Mouse (Mus musculus): ENCODE results near the gene Nfkbie.

Gene Nfkbie

DNA sequence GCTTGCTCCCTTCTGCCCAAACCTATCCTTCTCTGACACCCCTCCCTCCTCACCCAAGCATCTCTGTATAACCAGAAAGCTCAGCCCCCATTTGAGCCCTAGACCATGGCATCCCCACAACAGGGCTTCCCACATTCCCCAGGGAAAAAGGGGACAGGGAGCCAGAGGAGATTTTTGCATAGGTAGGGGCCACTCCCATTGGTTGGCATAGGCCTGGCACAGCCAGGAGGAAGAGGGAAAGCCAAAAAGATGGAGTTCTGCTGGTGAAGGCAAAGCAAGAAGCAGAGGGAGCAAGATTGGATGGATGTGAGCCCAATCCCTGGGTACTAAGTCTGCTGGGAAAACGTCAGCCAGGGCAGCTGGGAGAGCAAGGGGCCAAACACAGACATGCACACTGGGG, 12.4 kb upstream of the Nfkbie start:
- DNase-seq (ENCODE audit: low read depth, low spot score): no peak

DNA sequence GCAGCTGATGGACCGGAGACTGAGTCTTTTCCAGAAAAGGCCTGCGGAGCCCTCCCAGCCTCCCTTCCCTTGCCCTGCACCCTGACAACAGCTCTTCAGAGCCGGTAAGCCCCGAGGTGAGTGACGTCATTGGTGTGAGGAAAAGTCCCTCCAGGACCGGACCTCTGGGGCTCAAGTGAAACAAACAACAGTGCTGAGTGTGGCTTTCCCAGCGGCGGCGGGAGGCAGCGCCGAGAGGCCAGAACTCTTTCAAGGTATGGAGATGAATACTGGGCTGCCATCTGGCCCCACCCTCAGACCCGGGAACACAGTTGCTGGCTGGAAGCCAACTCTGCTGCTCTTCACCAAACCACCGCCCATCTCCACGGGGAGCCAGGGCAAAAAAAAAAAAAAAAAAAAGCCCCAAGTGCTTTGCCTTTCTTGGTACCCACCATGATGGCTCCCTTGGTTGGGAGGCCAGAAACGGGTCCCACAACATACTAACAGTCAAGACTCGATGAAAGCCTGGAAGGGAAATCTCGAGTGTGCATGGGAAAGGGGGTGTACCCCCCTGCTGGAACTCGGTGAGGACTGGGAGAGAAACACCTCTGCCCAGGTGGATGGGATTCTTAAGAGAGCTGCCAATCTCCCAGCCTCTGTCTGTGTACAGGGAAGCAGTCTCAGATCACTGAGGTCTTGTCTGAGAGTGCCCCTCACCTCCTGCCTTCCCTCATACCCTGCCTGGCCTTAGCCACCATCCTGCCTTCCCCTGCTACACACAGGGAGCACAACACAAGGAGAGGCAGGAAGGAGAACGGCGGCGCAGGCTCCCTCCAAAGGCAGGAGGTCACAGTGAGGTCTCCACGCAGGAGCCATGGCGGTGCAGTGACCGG, 11.3 kb upstream of the Nfkbie start:
- DNase-seq (ENCODE audit: low read depth, low spot score): peak; percentile 66

DNA sequence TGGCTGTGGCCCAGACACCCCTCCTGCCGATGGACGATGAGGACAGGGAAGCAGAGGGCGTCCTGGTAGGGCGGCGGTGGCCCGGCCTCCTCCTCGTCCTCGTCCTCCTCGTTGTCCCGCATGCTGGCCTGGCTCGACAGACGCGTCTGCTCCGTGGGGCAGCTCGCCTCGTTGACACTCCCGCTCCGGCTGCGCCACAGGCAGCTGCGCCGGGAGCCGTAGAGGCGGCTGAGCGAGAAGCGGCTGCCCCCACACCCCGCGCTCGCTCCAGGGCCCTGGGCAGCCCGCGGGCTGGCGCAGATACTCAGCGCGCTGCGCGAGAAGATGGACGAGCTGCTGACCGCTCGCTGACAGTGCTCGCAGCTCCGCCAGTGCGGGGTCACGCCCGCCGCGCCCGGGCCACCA, 10.6 kb upstream of the Nfkbie start:
- no peak for DNase-seq (ENCODE audit: low read depth, low spot score)

DNA sequence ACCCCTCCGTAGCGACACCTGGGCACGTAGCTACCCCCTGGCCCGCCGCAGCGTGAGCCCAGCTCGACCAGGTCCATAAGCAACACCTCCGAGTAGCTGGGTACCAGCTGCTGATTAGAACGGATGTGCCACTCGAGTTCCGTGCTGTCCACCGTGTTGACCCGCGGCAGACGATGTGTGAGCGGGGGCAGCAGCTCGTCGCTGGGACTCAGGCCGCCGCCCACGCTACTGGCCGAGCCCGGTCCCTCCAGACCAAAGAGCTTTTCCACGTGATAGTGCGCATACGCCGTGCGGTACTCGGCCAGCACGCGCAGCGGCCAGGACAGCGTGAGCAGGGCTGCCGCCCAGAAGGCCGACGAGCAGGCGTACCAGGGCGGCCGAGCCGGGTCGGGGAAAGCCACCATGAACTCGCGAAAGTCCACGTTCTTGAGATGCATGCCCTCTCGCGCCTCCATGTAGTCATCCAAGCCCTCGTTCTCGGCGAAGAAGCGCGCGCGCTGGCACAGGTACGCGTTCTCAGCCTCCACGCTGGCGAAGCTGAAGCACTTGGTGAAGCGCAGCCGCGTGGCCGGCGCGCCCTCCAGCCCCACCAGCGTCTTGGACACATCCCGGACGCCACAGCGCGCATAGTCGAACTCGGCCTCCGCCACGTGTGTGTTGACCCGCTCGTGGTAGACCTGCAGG, 10.1 kb upstream of the Nfkbie start:
- no peak for DNase-seq (ENCODE audit: low read depth, low spot score)

DNA sequence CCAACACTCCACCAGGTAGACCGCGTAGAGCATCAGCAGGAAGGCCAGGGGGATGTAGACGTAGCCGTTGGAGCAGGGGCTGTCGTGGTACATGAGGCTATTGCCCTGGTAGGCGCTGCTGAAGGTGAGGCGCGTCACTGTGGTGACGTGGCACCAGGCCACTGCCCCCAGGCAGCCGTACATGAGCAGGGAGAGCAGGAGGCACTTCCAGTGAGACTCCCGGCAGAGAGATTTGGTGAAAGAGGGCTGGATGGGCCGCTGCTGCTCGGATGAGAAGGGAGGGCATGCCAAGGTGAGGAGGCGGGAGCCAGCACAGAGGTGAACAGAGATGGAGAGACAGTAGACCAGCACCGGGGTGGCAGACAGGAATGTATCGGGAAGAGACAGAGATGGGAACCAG, 8.6 kb upstream of the Nfkbie start:
- DNase-seq (ENCODE audit: low read depth, low spot score): peak; percentile 74

DNA sequence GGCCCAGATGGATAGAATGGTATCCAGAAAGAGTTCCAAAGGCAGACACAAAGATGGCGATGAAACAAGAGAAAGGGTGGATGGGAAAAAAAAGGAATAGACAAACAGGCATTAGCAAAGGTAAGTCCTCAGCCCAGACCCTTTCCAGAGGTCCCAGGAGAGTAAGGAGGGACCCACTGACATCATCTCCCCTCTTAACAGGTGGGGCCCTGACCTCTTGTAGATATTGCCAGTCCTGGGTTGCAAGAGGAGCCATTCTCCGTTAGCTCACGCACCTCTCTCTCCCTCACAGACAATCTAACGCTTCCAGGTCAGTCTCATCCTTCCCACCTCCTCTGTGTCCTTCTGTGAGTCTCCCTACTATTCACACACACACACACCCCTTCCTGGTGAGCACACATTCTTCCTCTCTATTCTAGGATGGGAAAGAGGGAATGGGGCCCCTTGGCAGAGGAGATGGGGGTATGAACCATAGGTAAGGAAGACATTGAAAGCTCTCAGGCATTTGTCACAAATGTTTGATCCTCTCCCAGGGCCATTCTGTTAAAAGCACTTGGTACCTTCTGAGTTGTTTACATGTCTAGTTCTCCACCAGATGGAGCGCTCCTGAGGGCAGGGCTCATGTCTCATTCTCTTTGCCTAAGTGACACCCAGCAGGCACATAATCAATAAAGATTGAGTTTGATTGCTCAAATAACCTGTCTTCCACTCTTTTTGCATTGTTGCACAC, 7.9 kb upstream of the Nfkbie start:
- DNase-seq (ENCODE audit: low read depth, low spot score): peak; percentile 85

DNA sequence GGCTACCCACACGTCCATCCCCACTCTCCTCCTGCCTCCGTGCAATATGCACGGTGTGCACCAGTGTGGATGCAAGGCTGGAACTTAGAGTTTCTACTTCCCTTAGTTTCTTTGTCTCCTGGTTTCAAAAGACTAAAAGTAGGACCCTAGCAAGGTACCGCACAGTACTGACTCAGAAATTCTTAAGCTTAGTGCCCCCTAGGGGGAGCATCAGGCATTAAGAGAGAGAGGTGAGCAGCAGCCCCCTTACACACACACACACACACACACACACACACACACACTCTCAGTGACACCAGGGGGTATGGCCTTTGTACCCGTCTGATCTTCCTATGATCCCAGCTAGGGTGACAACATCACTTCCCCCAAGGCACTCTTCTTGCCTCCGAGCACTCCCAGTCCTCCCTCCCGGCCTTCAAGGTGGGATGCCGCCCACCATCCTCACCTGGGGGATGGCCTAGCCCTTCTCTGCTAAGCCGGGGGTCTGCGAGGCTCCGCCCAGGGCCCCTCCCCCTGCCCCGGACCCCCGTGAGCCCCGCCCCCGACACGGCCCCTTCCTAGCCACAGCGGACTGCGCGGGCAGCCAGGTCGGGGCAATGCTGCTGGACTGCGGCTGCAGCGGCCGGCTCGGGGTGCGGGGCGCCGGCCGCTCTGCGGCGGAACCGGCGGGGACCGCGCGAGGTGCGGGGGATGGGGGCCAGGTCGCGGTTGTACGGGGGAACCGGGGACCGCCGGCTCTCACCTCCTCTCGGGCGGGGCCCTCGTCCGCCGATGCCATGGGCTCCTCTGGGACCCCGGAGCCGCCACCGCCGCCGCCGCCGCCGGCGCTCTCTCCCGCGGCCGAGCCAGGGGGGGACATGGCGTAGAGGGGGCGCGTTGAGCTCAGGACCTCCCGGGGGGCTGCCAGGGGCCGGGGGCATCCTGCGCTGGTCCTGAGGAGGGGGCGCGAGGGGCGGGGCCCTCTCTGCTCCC, 6.7 kb upstream of the Nfkbie start:
- DNase-seq (ENCODE audit: low read depth, low spot score): peak; percentile 93

DNA sequence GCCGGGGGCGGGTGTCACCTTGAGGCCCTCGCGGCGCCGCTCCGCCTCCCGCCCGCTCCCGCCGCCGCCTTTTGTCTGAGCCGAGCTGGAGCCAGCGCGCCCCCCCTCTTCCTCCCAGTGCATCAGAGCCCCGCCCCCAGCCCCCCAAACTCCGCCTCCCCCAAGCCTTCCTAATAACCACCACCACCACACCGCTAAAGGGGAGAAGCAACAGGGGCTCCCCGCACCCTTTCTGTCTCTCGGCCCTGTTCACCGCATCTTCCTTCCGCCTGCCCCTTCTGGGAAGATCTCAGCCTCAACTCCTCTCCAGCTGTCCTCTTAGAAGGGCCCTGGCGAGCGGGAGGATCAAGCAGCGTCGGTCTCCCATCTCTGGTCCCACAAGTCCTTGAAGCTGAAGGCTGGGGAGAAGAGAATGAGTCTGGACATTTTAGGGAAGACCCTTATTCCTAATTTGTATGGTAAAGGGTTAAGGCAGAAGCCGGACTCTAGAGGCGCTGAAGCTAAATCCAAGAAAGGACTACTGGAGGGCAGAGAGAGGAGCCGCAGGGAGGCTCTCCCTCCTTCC, 5.8 kb upstream of the Nfkbie start, which contains the start of gene Tmem151b:
TSS of gene Tmem151b (minus strand) at position 61 of the 565 bp plus-strand sequence.
- DNase-seq (ENCODE audit: low read depth, low spot score): peak; percentile 88

DNA sequence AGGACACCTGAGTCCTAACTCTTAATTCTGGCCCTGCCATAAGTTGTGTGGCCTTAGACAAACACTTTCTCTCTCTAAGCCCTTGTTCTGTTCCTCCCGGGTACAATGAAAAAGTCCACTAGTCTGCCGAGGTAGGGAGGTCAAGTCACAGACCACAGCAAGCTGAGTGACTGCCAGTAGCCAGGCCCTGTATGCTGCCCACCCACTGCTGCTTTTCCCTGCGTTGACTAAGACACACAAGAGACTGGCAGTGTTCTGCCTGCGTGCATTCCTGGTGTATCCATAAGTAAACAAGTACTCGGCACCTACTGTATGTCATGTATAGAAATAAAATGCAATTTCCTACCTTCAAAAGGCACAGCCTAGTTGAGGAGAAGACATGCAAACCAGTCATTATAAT, 5.2 kb upstream of the Nfkbie start:
- peak; percentile 33 for DNase-seq (ENCODE audit: low read depth, low spot score)

DNA sequence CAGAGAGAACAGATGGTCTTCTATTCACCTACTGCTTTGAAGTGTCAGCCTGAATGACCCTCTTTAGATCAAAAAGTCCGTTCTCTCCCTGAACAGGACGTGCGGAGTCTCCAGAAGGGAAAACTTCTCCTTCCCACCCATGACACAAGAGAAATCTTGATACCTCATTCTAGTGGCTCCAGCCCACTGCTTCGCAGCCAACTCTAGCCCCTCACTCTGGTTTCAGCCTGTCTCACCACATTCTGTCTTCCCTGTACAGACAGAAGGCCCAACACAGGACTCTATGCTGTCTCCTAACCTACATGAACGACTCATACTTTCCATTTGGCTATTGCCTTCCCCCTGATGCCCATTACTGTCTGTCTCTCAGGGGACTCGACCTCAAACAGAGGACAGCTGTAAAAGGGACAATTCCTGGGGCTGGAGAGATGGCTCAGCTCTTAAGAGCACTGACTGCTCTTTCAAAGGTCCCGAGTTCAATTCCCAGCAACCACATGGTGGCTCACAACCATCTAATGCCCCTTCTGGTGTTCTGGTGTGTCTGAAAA, 4.2 kb upstream of the Nfkbie start:
- DNase-seq (ENCODE audit: low read depth, low spot score): no peak

DNA sequence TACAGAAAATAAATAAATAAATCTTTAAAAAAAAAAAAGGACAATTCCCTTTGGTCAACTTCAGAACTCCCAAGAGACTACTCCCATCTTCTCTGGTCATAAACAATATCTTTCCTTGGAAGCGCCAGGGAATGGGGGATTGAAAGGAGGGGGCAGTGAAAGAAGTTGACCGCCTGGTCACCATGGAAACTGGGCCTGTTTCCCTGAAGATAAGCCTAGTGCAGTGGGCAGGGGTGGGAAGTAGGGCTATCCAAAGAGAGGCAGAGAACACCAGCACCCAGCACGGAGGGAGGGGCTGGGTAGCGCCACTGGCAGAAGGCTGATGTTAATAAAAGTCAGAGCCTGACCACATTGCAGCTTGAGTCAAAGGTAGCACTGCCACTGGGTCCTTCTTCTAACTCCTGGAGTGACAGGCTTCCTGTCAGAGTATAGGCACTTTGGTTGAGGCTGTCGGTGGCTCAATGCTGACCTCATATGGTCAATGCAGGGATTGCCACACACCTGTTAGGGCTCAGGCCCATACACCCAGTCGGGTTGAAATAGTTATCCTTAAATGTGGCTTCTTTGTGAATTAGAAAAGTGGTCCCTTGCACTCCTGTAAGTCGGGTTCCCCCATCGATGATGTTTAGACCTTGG, 3.6 kb upstream of the Nfkbie start:
- peak; percentile 89 for DNase-seq (ENCODE audit: low read depth, low spot score)

DNA sequence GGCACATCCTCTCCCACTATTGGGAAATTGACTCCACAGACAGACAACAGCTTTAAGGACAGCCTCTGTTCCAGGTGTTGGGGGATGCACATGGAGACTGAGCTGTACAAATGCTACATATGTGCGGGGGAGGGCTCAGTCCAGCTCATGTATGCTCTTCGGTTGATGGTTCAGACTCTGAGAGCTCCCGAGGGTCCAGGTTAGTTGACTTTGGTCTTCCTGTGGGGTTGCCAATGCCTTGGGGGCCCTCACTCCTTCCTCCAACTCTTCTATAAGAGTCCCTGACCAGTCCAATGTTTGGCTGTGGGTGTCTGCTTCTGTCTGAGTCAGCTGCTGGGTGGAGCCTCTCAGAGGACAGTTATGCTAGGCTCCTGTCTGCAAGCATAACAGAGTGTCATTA, 2.4 kb upstream of the Nfkbie start:
- DNase-seq (ENCODE audit: low read depth, low spot score): no peak

DNA sequence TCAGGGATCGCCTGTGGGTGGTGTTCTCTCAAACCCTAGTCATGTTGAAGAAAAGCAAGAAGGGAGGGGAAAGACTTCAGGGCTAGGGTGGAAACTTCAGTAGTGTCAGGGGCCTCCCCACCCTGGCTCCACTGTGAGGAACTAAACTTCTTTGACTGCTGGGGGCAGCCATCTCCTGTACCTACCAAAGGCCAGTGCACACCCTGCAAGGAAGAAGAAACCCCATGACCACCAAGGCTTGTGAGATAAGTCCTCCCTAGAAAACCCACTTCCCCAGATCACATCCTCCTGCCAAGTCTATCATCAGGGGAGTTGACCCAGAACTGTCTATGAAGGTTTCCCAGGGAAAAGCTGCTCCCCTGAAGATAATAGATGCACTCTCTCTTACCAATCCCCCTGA, 1.1 kb upstream of the Nfkbie start:
- no peak for DNase-seq (ENCODE audit: low read depth, low spot score)

DNA sequence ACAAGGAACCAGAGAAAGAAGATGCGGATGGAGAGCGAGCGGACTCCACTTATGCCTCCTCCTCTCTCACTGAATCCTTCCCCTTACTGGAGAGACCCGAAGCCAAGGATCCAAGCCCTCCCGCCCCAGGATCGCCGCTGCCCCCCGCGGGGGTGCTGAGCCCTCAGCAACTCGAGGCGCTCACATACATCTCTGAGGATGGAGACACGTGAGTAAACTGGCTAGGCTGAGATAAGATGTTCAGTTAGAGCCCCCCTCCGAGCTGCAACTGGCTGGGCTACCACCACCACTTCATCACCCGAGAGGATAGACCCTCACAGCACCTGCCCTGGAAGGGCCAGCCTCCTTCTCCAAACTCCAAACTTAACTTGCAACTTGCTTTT, 595 bp downstream of the Nfkbie start:
- DNase-seq (ENCODE audit: low read depth, low spot score): no peak

DNA sequence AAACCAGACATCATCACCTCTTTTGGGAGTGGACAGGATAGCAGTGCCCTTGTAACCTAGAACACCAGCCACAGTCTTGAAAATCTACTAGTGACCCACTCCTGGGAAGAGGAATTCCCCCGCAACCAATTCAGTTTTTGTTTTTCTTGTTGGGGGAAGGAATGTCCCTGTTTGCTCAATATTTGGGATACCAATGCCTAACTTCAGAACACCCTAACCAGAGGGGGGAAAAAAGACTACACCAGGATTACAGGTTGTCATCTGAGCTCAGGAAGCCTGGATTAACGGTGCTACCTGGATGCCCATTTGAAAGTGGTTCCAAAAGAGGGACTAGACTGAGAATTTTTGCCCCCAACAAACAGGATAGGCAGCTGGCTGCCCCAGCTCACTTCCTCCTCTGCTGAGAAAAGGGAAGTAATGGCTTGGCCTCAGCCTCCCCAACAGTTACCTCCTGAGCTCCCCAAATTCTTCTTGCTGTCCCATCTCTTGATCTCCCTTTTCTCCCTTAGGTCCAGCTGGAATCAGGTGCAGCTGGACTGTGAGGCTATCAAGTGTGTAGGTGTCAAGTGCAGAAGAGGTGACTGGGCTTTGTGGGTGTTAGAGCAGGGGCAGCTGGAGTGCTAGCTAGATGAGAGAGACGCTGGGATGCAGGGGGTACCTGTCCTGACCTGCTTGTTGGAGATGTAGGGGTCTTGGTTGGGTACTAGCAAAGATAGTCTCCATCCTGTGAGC, 1.2 kb downstream of the Nfkbie start:
- no peak for DNase-seq (ENCODE audit: low read depth, low spot score)

DNA sequence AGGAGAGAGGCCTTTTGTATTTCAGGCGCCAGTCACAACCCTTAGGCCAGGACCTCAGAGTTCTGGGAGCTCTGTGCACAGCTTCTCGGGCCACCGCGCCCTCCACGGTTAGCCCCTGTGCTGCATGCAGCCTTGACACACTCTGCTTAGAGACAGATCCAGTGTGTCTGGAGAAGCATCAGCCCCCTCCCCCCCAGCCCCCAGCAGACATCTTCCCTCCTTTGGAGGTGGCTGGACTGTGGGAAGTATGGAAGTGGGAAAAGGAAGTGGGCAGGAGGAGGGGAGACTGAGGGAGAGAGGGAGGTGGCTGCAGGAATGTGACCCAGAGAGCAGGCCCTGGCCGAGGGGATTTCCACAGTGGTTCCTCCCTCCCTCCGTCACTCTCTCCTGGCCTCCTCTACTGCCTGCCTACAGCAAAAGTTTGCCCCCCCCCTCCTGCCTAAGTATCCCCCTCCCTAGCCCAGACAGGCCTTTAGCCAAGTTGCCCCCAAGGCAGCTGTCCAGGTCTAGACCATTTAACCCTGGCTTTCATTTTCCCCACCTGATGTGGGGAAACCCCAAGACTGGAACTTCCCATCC, 1.8 kb downstream of the Nfkbie start:
- no peak for DNase-seq (ENCODE audit: low read depth, low spot score)

DNA sequence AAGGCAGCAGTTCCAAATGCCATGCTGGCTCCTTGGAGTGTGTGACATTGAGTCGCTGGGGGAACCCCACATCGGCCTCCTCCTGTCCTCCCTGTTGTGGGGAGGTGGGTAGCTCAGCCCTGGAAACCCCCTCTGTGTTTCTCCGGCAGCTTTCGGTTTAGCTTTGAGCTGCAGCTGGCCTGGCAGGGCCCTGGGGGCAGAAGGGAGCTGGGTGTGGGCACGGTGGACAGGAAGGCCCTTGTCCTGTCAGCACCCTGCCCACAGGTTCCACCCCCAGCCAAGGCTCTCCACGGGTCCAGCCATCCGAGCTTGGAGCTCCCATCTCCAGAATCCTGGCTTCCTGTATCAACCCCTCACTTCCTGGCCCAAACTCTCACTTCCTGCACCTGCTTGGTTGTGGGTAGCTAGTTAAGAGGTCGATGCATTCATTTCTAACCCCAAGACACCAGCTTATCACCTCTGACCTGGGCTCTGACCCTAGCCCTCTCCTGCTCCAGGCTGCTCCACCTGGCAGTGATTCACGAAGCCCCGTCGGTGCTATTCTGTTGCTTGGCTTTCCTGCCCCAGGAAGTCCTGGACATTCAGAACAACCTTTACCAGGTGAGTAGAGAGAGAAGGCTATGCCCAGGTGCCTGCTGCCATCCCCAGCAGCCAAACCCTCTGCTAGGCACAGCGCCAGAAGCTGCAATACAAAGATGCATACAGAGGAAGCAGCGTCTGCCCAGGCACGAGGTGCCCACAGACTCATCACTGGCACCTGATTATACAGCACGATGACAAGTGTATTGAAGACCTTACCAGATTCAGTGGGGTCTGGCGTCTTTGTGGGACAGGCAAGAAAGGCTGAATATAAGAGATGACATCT, 2.7 kb downstream of the Nfkbie start:
- DNase-seq (ENCODE audit: low read depth, low spot score): no peak

Data from brain, adult 2 months (tissue).